Mouse (Mus musculus): ENCODE data around the gene Lrrc66. TPM values are rescaled to one million over a fixed set of nuclear protein-coding genes. Genes with fewer than 3 reads are reported as not detected.

Lrrc66 gene
- under 1 TPM; 0.01 to 0.06 TPM for polyA plus RNA-seq (2012; fragmentation: generic; extraction: Trizol)

DNA sequence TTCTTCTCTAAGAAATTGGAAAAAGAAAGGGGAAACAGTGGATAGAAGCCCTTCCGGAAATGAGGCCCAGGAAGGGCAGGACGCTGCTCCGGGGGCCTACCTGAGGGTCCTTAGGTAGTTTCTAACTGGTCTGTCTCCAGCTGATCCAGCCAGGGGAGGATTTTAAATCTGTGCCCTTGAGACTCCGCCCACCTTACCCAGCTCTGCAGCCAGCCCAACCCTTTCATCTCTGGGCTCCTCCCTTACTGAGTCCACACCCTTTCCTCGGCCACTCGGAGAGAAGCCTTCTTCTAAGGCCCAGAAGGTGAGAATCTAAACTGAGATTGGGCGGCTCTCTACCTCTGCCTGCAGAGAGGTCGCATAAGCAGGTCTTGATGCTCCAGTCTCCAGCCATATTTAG is at the start of gene Lrrc66:
Gene Lrrc66, minus strand, starts transcription at position 236 of the 400 bp plus-strand sequence.

DNA sequence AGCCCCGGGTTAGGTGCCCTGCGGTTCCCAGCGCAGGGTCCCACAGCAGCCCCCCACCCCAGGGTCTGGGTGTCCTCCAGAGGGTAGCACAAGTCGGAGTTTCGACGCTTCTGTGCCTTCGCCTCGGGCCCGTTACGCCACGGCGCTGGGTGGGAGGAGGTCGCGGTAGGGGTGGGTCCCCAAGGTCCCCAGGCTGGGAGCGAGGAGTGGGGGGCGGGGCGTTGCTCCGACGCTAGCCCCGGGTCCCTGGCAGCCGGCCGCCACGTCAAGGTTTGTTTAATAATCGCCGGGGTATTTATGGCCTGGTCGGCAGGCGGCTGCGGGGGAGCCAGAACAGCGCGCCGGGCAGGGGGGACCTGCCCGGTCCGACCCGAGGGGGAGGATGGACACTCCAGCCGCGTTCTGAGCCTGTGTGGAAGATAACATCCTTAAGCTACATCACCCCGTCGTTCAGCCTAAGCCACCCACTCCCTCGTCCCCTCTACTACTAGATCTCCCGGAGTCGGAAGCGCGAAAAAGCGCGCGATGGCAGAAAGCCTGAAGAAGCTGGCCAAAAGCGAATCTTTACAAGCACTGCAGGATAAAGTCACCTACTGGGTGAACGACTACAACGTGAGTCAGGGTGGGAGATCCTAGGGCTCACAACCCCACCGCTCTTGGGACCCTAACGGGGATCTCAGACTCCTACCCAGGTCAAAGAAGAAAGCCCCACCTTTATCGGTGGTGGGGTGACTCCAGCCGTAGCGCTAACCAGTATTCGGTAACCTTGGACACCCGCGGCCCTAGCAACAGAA is 18.9 kb upstream of the Lrrc66 start, which contains the start of gene Spata18:
Gene Spata18, plus strand, starts transcription at position 319 of the 794 bp plus-strand sequence.

DNA sequence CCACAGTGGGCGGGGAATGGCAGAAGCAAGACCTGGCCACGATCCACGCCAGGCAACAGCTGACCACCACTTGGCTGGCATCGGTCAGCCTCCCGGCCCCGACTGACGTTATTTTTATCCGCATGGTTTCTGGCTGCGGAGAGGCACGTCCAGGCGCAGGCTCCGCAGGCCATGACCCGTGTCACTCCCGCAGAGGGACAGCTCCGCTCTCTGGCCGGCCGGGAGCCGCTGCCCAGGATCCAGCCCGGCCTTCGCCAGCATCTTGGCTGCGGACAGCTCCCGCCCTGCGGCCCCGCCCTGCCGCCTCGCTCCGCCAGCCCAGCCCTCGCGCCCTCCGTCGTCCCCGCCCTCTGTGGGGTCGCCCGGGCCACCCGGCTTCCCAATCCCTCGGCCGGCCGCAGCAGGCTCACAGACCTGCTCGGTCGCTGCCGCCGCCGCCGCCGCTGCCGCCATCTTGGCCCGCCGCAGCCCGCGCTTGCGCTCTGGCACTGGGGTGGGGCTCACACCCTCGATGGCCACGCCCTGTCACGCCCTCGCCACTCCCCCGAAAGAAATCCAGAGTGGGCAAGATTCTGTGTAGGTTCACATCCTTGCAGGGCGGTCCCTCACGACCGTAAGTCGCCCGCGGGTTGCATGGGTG is 15.1 kb upstream of the Lrrc66 start, which contains the start of gene Sgcb:
Gene Sgcb, minus strand, starts transcription at position 530 of the 640 bp plus-strand sequence.

Other genes starting within 250 kb of the Lrrc66 start
- not detected for gene Cwh43, start 226.5 kb downstream of the Lrrc66 start, polyA plus RNA-seq (2012; fragmentation: generic; extraction: Trizol)
- gene Dcun1d4, start 151.5 kb downstream of the Lrrc66 start, polyA plus RNA-seq (2012; fragmentation: generic; extraction: Trizol), result 1 to 10 TPM in 1 of 2 experiments, under 1 TPM in 1; 0.22 to 2.9 TPM
- gene Sgcb, start 15.3 kb upstream of the Lrrc66 start, polyA plus RNA-seq (2012; fragmentation: generic; extraction: Trizol), result 10 to 100 TPM in 1 of 2 experiments, 1 to 10 TPM in 1; 1.9 to 15.5 TPM
- gene Spata18, start 18.9 kb upstream of the Lrrc66 start, polyA plus RNA-seq (2012; fragmentation: generic; extraction: Trizol), result under 1 TPM in 1 of 2 experiments, not detected in 1; 0.02 TPM

Data from C3H10T1/2 (cell line).